Comparison of ENCODE assay signal across 7 mouse cellular contexts in genomic region chr9:96506011-96506498, GRCm38 (mm10). TPM values are rescaled to one million over a fixed set of nuclear protein-coding genes. Genes with fewer than 3 reads are reported as not detected.
DNase-seq lines count a peak whose midpoint lies in the region; ATAC-seq and TF ChIP-seq lines count a peak whose summit lies in the region.

No protein-coding gene starts in this region.

- DNase-seq in 3T3-L1 (ENCODE audit: low read depth, low spot score) (peak; percentile 6), Patski (ENCODE audit: low read depth, low spot score) (peak; percentile 92)
- peak; percentile 41 for DNase-seq in lung, postnatal 0 days (ENCODE audit: low spot score)
- DNase-seq in skeletal muscle tissue, adult 2 months (ENCODE audit: low read depth, low spot score): peak; percentile 19
- DNase-seq in thymus, postnatal 10 days (ENCODE audit: low spot score in 2 of 2): no peak

- peak overlapping the region; percentile 15; the same call in 1 of the 2 replicates for H3K4me2 ChIP-seq in embryonic facial prominence, embryonic 15.5 days (replicated peaks)
- peak overlapping the region; percentile 25; the same call in 1 of the 2 replicates for H3K4me2 ChIP-seq in kidney, embryonic 14.5 days (replicated peaks; ENCODE audit: low read depth, low read length)
- 0 out of 2 replicates have a peak overlapping the region, but pooled peaks have one; percentile 17 for H3K4me2 ChIP-seq in lung, postnatal 0 days (replicated peaks; ENCODE audit: low read depth, low read length)

- H3K4me1 ChIP-seq in embryonic facial prominence, embryonic 15.5 days: peaks cover 6% of the 10 kb centered on the region; the same call in 1 of the 2 replicates
- H3K4me1 ChIP-seq in kidney, embryonic 14.5 days (ENCODE audit: control insufficient read depth, insufficient read depth, low read length): 0 out of 2 replicates have a peak, but pooled peaks cover 5% of the 10 kb centered on the region
- H3K4me1 ChIP-seq in lung, postnatal 0 days (ENCODE audit: insufficient read depth, low read depth, low read length): no peaks in the 10 kb centered on the region

- H3K4me3 ChIP-seq in embryonic facial prominence, embryonic 15.5 days (replicated peaks): no peak overlapping the region
- H3K4me3 ChIP-seq in kidney, embryonic 14.5 days (ENCODE audit: low read length): no peak overlapping the region
- no peak overlapping the region for H3K4me3 ChIP-seq in lung, postnatal 0 days (ENCODE audit: low read depth, low read length)

- no peak overlapping the region for H3K9ac ChIP-seq in embryonic facial prominence, embryonic 15.5 days
- no peak overlapping the region for H3K9ac ChIP-seq in kidney, embryonic 14.5 days (ENCODE audit: low read depth, low read length)
- no peak overlapping the region for H3K9ac ChIP-seq in lung, postnatal 0 days (replicated peaks; ENCODE audit: low read depth)

- CTCF ChIA-PET in Patski (lab: Charles Lee): interaction anchor here (1.3 kb wide), 1 partner anchor 9 kb away, joined by 4 read pairs; no protein-coding TSS in a partner anchor

- WGBS in embryonic facial prominence, embryonic 15.5 days: 27% methylated on average over 10 of the region's 10 CpGs
- 13% methylated on average over 10 of the region's 10 CpGs for WGBS in kidney, embryonic 14.5 days
- WGBS in lung, postnatal 0 days: 10% methylated on average over 10 of the region's 10 CpGs

- in situ Hi-C loops in Patski (cut with MboI; ENCODE audit: low pct_unique_long_range_greater_than_20kb): no loop called here

- H3K27ac ChIP-seq in embryonic facial prominence, embryonic 15.5 days (replicated peaks): peak overlapping the region; percentile 51; the same call in 1 of the 2 replicates
- peak overlapping the region; percentile 79 for H3K27ac ChIP-seq in kidney, embryonic 14.5 days (ENCODE audit: low read depth, low read length)
- no peak overlapping the region for H3K27ac ChIP-seq in lung, postnatal 0 days (ENCODE audit: low read length)

- no peak for TF ChIP-seq EP300 in lung, postnatal 0 days (IDR thresholded peaks at IDR 0.05)

- TF ChIP-seq CTCF in Patski (IDR thresholded peaks at IDR 0.05): no peak
- no peak for TF ChIP-seq CTCF in lung, postnatal 0 days (IDR thresholded peaks at IDR 0.05)

- peak; percentile 84 for ATAC-seq in Patski
- ATAC-seq in embryonic facial prominence, embryonic 15.5 days (ENCODE audit: insufficient number of reproducible peaks, low FRiP score, low TSS enrichment, low read depth): peak; percentile 78
- peak; percentile 88 for ATAC-seq in kidney, embryonic 14.5 days (ENCODE audit: low FRiP score, low TSS enrichment)
- ATAC-seq in lung, postnatal 0 days: no peak; the same call in 1 of the 2 replicates

- H3K9me3 ChIP-seq in embryonic facial prominence, embryonic 15.5 days (replicated peaks): no peaks in the 10 kb centered on the region
- H3K9me3 ChIP-seq in kidney, embryonic 14.5 days (ENCODE audit: control insufficient read depth, low read length): no peaks in the 10 kb centered on the region
- no peaks in the 10 kb centered on the region for H3K9me3 ChIP-seq in lung, postnatal 0 days (ENCODE audit: low read length)

- no peaks in the 10 kb centered on the region for H3K36me3 ChIP-seq in embryonic facial prominence, embryonic 15.5 days
- no peaks in the 10 kb centered on the region for H3K36me3 ChIP-seq in kidney, embryonic 14.5 days (ENCODE audit: control insufficient read depth, insufficient read depth, low read length)
- H3K36me3 ChIP-seq in lung, postnatal 0 days (ENCODE audit: insufficient read depth, low read length): no peaks in the 10 kb centered on the region

- POLR2A ChIA-PET in Patski (lab: Charles Lee): interaction anchor here (0.5 to 0.7 kb wide), 3 partner anchors 65 to 340 kb away, joined by 4 to 6 read pairs (median 5); no protein-coding TSS in a partner anchor

- H3K27me3 ChIP-seq in Patski: no peaks in the 10 kb centered on the region
- H3K27me3 ChIP-seq in embryonic facial prominence, embryonic 15.5 days: no peaks in the 10 kb centered on the region
- H3K27me3 ChIP-seq in kidney, embryonic 14.5 days (ENCODE audit: control insufficient read depth, insufficient read depth, low read length): no peaks in the 10 kb centered on the region
- H3K27me3 ChIP-seq in lung, postnatal 0 days (replicated peaks; ENCODE audit: insufficient read depth, low read length): no peaks in the 10 kb centered on the region

RNA-seq across cellular contexts. Expression of gene Gm28729, which starts 19.0 kb away (rescaled TPM):
- not detected for polyA plus RNA-seq in Patski (2021)
- polyA plus RNA-seq in embryonic facial prominence, embryonic 15.5 days (2015; fragmentation: Nextera tagmentation; extraction: Ambion mirVana): 1.0 and 2.4 TPM in 2 replicates
- polyA plus RNA-seq in kidney, embryonic 14.5 days (2014; fragmentation: Nextera tagmentation; extraction: Ambion mirVana): not detected in 2 replicates
- 2.7 and 4.4 TPM in 2 replicates for polyA plus RNA-seq in lung, postnatal 0 days (2015; fragmentation: Nextera tagmentation; extraction: Ambion mirVana)

RNA-seq across cellular contexts. Expression of gene Rnf7, which starts 27.6 kb away (rescaled TPM):
- 152 TPM for polyA plus RNA-seq in Patski (2021)
- polyA plus RNA-seq in embryonic facial prominence, embryonic 15.5 days (2015; fragmentation: Nextera tagmentation; extraction: Ambion mirVana): 205 and 210 TPM in 2 replicates
- polyA plus RNA-seq in kidney, embryonic 14.5 days (2014; fragmentation: Nextera tagmentation; extraction: Ambion mirVana): 265 and 292 TPM in 2 replicates
- 160 and 168 TPM in 2 replicates for polyA plus RNA-seq in lung, postnatal 0 days (2015; fragmentation: Nextera tagmentation; extraction: Ambion mirVana)

Comparison
In these comparisons a context has a peak if more than half of its experiments do, and no peak if none do; other contexts are left out.
1. DNase-seq: peak in 3T3-L1 (single experiment), Patski (single experiment), lung, postnatal 0 days (single experiment) and skeletal muscle tissue, adult 2 months (single experiment); none in thymus, postnatal 10 days (0 of 2).
2. Peak in every context shown above with its lines, with median percentiles within 50 percentile points of each other: H3K4me2 ChIP-seq.